Mouse (Mus musculus): Measurements from ENCODE around the gene Fam160a1.

Fam160a1 gene

DNA sequence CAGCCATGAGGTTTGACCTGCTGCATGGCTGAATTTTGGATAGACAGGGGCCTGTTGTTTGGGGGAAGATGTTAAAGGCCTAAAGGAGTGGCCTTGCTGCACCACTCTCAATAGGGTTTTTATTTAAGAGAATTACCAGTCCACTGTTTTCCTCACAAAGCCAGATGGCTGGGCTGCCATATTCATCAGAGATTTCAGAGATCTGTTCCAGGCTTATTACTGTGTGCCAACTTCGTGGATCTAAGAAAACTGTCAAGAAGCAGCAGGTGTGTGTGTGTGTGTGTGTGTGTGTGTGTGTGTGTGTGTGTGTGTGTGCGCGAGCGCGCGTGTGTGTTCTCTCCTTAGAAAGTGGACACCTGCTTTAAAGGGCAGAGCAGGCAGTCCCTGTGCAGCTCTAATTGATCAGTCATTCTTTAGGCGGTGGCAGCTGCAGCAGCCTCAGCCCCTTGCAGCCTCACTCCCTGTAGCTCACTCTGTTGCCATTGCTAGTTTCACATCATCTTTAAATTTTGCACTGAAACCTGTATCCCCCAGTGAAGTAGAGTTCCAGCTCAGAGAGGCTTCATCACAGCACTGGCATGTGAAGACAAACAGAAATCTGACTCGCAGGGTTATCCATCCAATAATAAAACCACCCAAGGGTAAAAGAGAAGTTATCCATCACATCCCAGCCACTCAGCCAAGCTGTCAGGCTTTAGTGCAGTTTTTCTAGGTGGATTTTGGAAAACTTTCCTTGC, 182.5 kb downstream of the Fam160a1 start:
- no peak for DNase-seq (ENCODE audit: low spot score in 2 of 2)

DNA sequence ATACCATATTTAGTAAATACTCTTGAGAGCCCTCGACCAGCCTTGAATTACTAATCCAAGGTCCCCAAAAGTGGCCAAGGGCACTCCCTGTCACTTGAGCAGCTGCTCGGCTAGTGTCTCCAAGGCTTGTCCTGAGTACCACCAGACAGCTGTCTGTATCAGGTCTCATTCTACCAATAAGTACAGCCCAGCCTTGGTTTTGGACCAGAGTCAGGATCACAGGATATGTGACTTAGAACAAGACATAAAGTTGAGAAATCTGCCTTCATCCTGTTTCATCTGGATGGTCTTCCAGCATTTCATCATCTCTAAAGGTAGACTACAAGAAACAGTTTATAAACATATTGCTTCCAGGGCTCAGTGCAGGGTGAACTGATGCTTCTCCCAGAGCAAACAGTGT, 183.4 kb downstream of the Fam160a1 start:
- no peak for DNase-seq (ENCODE audit: low spot score in 2 of 2)

DNA sequence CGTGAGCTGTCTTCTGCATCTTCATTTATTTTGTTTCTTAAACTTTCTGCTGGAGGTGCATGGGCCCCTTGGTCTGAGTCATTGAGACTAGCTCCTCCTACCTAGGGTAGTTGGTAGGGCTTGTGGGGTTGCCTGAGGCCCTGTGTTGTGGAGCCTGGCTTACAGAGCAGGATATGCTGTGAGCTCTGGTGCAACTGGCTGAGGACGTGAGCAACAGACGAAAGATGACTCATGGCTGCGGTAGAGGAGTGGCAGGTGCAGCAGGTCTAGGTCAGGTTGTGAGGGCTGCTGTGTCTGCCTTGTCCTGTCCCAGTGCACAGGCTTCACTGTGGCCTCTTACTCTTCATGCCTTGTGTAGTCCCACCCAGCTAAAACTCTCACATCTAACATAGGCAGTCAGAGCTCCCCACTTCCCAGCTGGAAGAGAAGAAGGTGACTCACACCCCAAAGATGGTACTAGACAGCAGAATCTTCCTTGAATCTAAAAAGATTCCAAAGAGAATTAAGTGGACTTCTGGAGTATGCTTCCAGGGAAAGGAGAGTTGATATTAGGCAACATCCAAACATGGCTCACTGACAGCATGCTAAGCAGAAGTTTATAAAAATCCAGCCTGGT, 187.1 kb downstream of the Fam160a1 start:
- no peak for DNase-seq (ENCODE audit: low spot score in 2 of 2)

DNA sequence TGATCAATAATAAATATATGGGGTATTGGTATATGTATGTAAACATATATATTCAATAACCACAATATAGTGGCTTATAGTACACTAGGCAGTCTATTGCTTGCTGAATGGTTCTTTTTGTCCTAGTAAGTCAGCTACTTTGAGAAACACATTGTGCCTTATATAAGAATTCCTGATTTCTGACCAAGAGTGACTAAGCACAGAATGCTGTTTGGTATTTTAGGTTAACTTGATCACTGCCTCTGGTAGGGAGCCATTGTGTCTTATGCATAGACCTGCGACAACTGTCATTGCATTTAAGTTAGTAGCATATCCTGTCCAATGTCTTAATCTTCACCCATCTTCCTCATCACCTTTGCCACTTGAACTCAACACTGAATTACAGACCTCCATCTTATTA, 197.3 kb downstream of the Fam160a1 start:
- no peak for DNase-seq (ENCODE audit: low spot score in 2 of 2)

DNA sequence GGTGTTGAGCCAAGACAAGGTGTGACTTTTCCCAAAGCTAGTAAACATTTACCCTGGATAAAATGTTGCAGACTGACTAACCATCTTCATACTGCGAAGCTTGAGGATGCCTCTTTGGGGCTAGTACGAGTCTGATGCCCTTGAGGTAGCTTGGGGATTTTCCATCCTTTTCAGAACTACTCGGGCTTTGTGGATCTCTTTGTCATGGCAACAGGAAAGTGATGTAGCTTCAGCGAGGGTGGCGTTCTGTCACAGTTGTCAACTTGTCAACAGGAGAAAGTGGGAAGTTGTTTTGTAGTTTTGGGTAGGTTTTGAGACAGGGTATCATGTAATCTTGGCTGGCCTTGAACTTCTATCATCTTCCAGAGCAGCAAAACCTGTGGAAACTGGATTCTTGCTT, 197.7 kb downstream of the Fam160a1 start:
- DNase-seq (ENCODE audit: low spot score in 2 of 2): no peak

DNA sequence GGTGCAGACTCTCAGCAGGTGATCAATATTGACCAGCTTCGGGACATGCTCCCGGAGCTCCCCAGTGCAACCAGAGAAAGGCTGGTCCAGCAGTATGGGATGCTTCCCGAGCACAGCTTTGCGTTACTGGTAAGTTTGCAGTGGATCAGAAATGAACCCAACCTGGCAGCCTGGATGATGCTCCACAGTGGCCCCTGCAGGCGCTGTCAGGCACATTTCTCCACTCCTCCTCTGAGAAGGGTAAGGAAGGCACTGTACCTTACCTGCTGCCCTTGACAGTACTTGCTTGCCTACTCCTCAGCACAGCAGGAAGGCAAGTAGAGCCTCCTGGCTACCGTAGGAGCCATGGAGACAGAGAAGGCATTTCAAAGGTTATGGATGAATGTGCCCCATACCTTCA, 198.2 kb downstream of the Fam160a1 start:
- no peak for DNase-seq (ENCODE audit: low spot score in 2 of 2)

DNA sequence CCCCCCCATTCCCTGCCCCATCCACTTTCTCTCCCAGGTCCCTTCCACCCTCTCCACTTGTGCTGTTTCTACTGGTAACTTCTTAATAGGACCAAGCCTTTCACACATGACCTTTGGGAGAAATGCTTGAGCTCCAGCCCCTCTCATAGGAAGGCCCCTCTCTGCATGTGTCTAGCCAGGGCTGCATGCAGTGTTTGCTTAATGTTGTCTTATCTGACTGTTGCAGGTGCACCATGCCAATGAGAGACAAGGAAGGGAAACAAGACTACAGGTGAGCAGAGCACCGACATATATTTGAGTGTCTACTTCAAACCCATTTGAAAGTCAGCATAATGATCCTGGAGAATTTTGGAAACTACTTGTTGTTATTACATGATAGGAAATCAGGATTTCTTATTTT, 200.7 kb downstream of the Fam160a1 start:
- DNase-seq (ENCODE audit: low spot score in 2 of 2): no peak
